Mouse (Mus musculus): ENCODE measurements around the gene Ndufb10. TPM values are rescaled to one million over a fixed set of nuclear protein-coding genes. Genes with fewer than 3 reads are reported as not detected.

Gene Ndufb10
- polyA plus RNA-seq, 2 experiments, result 178 to 237 TPM

- Histone ChIP-seq H3K27ac (replicated peaks; ENCODE audit: low read depth, low read length) (no peak overlapping the region), H3K9me3 (ENCODE audit: control insufficient read depth, low read length) (no peaks in the 10 kb centered on the region), H3K4me2 (replicated peaks; ENCODE audit: low read depth, low read length, severe bottlenecking) (no peak overlapping the region), H3K36me3 (ENCODE audit: control insufficient read depth, insufficient read depth, low read length) (peaks cover 15% of the 10 kb centered on the region), H3K9ac (ENCODE audit: low read depth, low read length, severe bottlenecking) (no peak overlapping the region), H3K4me1 (ENCODE audit: control insufficient read depth, insufficient read depth, low read length) (peaks cover 13% of the 10 kb centered on the region), H3K4me3 (replicated peaks; ENCODE audit: low read length) (no peak overlapping the region), H3K27me3 (ENCODE audit: control insufficient read depth, insufficient read depth, low read length) (peaks cover 35% of the 10 kb centered on the region)
- no peak for DNase-seq (ENCODE audit: low spot score)
- no peak for TF ChIP-seq POLR2A (IDR thresholded peaks at IDR 0.05; ENCODE audit: borderline replicate concordance, extremely low read depth, insufficient read depth, insufficient read length)
- 88% methylated on average over 5 of the region's 5 CpGs for WGBS
- ATAC-seq (ENCODE audit: low FRiP score, low read depth), result no peak
These were observed 31.9 kb downstream of the Ndufb10 start for GRCm38 (mm10) chr17:24692385-24692784.

DNA sequence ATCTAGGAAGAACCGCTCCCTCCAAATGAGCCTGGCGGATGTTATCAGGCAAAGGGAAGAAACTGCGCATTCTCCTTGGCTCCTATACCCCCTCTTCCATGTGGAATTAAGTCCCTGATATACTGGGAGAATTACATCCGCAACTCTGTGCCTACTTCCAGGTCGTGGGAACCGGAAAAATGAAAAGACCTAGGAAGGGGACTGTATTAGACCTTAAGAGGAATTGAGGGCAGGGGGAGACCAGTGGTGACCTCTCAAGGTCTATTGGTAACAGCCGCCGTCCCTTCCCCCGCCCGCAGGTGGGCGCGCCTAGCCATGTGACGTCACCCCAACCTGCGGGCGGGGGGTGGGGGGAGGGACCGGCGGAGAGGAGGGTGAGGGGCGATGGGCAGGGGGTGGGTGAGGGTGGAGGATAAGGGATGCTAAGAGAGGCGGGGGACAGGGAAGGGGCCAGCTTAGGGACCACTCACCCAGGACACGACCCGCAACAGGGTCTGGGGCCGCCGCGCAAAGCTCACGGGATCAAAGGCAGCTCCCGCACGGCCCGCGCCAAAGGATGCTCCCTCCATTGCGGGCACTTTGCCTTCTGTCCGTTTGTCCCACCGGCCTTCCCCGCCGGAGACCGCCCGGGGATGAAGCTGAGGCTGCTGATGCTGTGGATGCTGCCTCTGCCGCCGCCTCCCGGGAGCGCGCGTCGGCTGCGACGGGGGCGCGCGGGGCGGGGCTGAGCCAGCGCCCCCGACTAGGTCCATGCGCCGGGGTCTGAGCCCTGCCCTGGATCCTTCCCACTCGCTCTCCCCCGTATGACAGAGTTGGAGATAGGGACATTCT is 34.8 kb downstream of the Ndufb10 start, which contains the start of gene Syngr3:
Syngr3 (minus strand) TSS at position 705 of the 831 bp plus-strand sequence.
- Histone ChIP-seq H3K36me3 (ENCODE audit: control insufficient read depth, insufficient read depth, low read length) (peaks cover 15% of the 10 kb centered on the region), H3K4me2 (replicated peaks; ENCODE audit: low read depth, low read length, severe bottlenecking) (peak within 1 kb of the TSS; percentile 93), H3K9me3 (ENCODE audit: control insufficient read depth, low read length) (no peaks in the 10 kb centered on the region), H3K27me3 (ENCODE audit: control insufficient read depth, insufficient read depth, low read length) (peaks cover 38% of the 10 kb centered on the region), H3K27ac (replicated peaks; ENCODE audit: low read depth, low read length) (no peak within 1 kb of the TSS), H3K9ac (ENCODE audit: low read depth, low read length, severe bottlenecking) (peak within 1 kb of the TSS; percentile 59), H3K4me1 (ENCODE audit: control insufficient read depth, insufficient read depth, low read length) (peaks cover 8% of the 10 kb centered on the region), H3K4me3 (replicated peaks; ENCODE audit: low read length) (peak within 1 kb of the TSS; percentile 65)
- ATAC-seq (ENCODE audit: low FRiP score, low read depth), result peak; percentile 27; the same call in 1 of the 2 replicates
- under 1% methylated on average over 48 of the region's 55 CpGs for WGBS
- DNase-seq (ENCODE audit: low spot score), result no peak
- TF ChIP-seq POLR2A (IDR thresholded peaks at IDR 0.05; ENCODE audit: borderline replicate concordance, extremely low read depth, insufficient read depth, insufficient read length), result no peak

- peak overlapping the region; percentile 45 for H3K4me2 ChIP-seq (replicated peaks; ENCODE audit: low read depth, low read length, severe bottlenecking)
- TF ChIP-seq POLR2A (IDR thresholded peaks at IDR 0.05; ENCODE audit: borderline replicate concordance, extremely low read depth, insufficient read depth, insufficient read length), result no peak
- DNase-seq (ENCODE audit: low spot score) (no peak), ATAC-seq (ENCODE audit: low FRiP score, low read depth) (no peak)
- peak overlapping the region; percentile 47 for H3K9ac ChIP-seq (ENCODE audit: low read depth, low read length, severe bottlenecking)
- H3K27me3 ChIP-seq (ENCODE audit: control insufficient read depth, insufficient read depth, low read length), result peaks cover 38% of the 10 kb centered on the region
- no peak overlapping the region for H3K27ac ChIP-seq (replicated peaks; ENCODE audit: low read depth, low read length)
- peak overlapping the region; percentile 25 for H3K4me3 ChIP-seq (replicated peaks; ENCODE audit: low read length)
- peaks cover 8% of the 10 kb centered on the region for H3K4me1 ChIP-seq (ENCODE audit: control insufficient read depth, insufficient read depth, low read length)
- H3K36me3 ChIP-seq (ENCODE audit: control insufficient read depth, insufficient read depth, low read length), result peaks cover 6% of the 10 kb centered on the region; the same call in 1 of the 2 replicates
- H3K9me3 ChIP-seq (ENCODE audit: control insufficient read depth, low read length), result no peaks in the 10 kb centered on the region
- 18% methylated on average over 23 of the region's 23 CpGs for WGBS
These were observed 36.7 kb downstream of the Ndufb10 start for GRCm38 (mm10) chr17:24687599-24687998.

GRCm38 (mm10) chr17:24687146-24687595 is 37.1 kb downstream of the Ndufb10 start:
- peak overlapping the region; percentile 47 for H3K9ac ChIP-seq (ENCODE audit: low read depth, low read length, severe bottlenecking)
- H3K4me2 ChIP-seq (replicated peaks; ENCODE audit: low read depth, low read length, severe bottlenecking), result peak overlapping the region; percentile 45
- WGBS, result 3% methylated on average over 25 of the region's 25 CpGs
- peak overlapping the region; percentile 25 for H3K4me3 ChIP-seq (replicated peaks; ENCODE audit: low read length)
- H3K36me3 ChIP-seq (ENCODE audit: control insufficient read depth, insufficient read depth, low read length), result peaks cover 5% of the 10 kb centered on the region
- no peak overlapping the region for H3K27ac ChIP-seq (replicated peaks; ENCODE audit: low read depth, low read length)
- peaks cover 8% of the 10 kb centered on the region for H3K4me1 ChIP-seq (ENCODE audit: control insufficient read depth, insufficient read depth, low read length)
- peaks cover 38% of the 10 kb centered on the region for H3K27me3 ChIP-seq (ENCODE audit: control insufficient read depth, insufficient read depth, low read length)
- DNase-seq (ENCODE audit: low spot score) (no peak), ATAC-seq (ENCODE audit: low FRiP score, low read depth) (no peak)
- H3K9me3 ChIP-seq (ENCODE audit: control insufficient read depth, low read length), result no peaks in the 10 kb centered on the region
- no peak for TF ChIP-seq POLR2A (IDR thresholded peaks at IDR 0.05; ENCODE audit: borderline replicate concordance, extremely low read depth, insufficient read depth, insufficient read length)

- no peak overlapping the region for H3K27ac ChIP-seq (replicated peaks; ENCODE audit: low read depth, low read length)
- H3K9me3 ChIP-seq (ENCODE audit: control insufficient read depth, low read length), result no peaks in the 10 kb centered on the region
- no peak overlapping the region for H3K9ac ChIP-seq (ENCODE audit: low read depth, low read length, severe bottlenecking)
- no peak for TF ChIP-seq POLR2A (IDR thresholded peaks at IDR 0.05; ENCODE audit: borderline replicate concordance, extremely low read depth, insufficient read depth, insufficient read length)
- 0 out of 2 replicates have a peak overlapping the region, but pooled peaks have one; percentile 2 for H3K4me2 ChIP-seq (replicated peaks; ENCODE audit: low read depth, low read length, severe bottlenecking)
- no peak for DNase-seq (ENCODE audit: low spot score)
- 33% methylated on average over 16 of the region's 16 CpGs for WGBS
- H3K4me1 ChIP-seq (ENCODE audit: control insufficient read depth, insufficient read depth, low read length), result peaks cover 8% of the 10 kb centered on the region
- no peak overlapping the region for H3K4me3 ChIP-seq (replicated peaks; ENCODE audit: low read length)
- peaks cover 38% of the 10 kb centered on the region for H3K27me3 ChIP-seq (ENCODE audit: control insufficient read depth, insufficient read depth, low read length)
- ATAC-seq (ENCODE audit: low FRiP score, low read depth), result no peak
- peaks cover 8% of the 10 kb centered on the region for H3K36me3 ChIP-seq (ENCODE audit: control insufficient read depth, insufficient read depth, low read length)
These were observed 37.8 kb downstream of the Ndufb10 start for GRCm38 (mm10) chr17:24686514-24686913.

Measured in limb, embryonic 14.5 days (tissue).